In genomic region chr5:36130393-36131011, GRCm38 (mm10) we compare ENCODE assay signal across 9 mouse cellular contexts.
DNase-seq lines count a peak whose midpoint lies in the region; ATAC-seq lines count a peak whose summit lies in the region.
"Had no signal": no experiment of that assay in that cellular context is flagged by ENCODE, and none has a peak within 500 bp of the region (broad histone marks: within the 10 kb centered on the region; RNA-seq: fewer than 3 reads in every experiment).

No protein-coding gene starts in this region.

- 65% methylated on average over 8 of the region's 8 CpGs for WGBS in heart, embryonic 11.5 days (ENCODE audit: insufficient replicate concordance)

- H3K4me2 ChIP-seq in heart, embryonic 11.5 days, result no peak overlapping the region

- no peaks in the 10 kb centered on the region for H3K36me3 ChIP-seq in heart, embryonic 11.5 days (ENCODE audit: control insufficient read depth, insufficient read depth, low read length)

- no peak overlapping the region for H3K4me3 ChIP-seq in heart, embryonic 11.5 days (ENCODE audit: low read depth, low read length)
- H3K4me3 ChIP-seq: left cerebral cortex, adult 2 months had no signal

- no peaks in the 10 kb centered on the region for H3K9me3 ChIP-seq in heart, embryonic 11.5 days (replicated peaks; ENCODE audit: control insufficient read depth, low read length)

- ATAC-seq in heart, embryonic 11.5 days (replicated peaks; ENCODE audit: insufficient number of reproducible peaks, low FRiP score, low TSS enrichment), result no peak
- no peak for ATAC-seq in CD4-positive, CD25-positive, alpha-beta regulatory T cell, adult 4 months

- no peaks in the 10 kb centered on the region for H3K27me3 ChIP-seq in heart, embryonic 11.5 days (ENCODE audit: control insufficient read depth, insufficient read depth, low read length)

- no peak overlapping the region for H3K27ac ChIP-seq in heart, embryonic 11.5 days (ENCODE audit: low read depth, low read length)
- H3K27ac ChIP-seq: left cerebral cortex, adult 2 months had no signal

- DNase-seq in heart, adult 11 months, result peak; percentile 96
- DNase-seq in cerebellum, adult 9-11 months, result peak; percentile 16
- DNase-seq in heart, adult 9 months (ENCODE audit: low spot score in 2 of 2), result peak; percentile 34 to 52
- peak; percentile 28 for DNase-seq in lung, postnatal 36 days
- DNase-seq in thymus, postnatal 10 days (ENCODE audit: low spot score in 2 of 2), result no peak
- DNase-seq in urinary bladder, adult 2 months (ENCODE audit: low spot score), result no peak

- no peak overlapping the region for H3K9ac ChIP-seq in heart, embryonic 11.5 days (ENCODE audit: low read depth, low read length)

- peaks cover 15% of the 10 kb centered on the region for H3K4me1 ChIP-seq in heart, embryonic 11.5 days (ENCODE audit: control insufficient read depth, insufficient read depth, low read length)

Comparison
In these comparisons a context has a peak if more than half of its experiments do, and no peak if none do; other contexts are left out.
1. DNase-seq: peak in heart, adult 11 months (single experiment), cerebellum, adult 9-11 months (single experiment), heart, adult 9 months (2 of 2) and lung, postnatal 36 days (single experiment); none in thymus, postnatal 10 days (0 of 2) and urinary bladder, adult 2 months (single experiment).